Mouse (Mus musculus) bone marrow, adult 2 months (tissue): ENCODE measurements around the gene Pln.

Experiments used
- CTCF ChIP-seq: fragments of 200-500 bp; IDR thresholded peaks from 2 replicates; pipeline ENCODE4 v1.5.1; 2011; ENCODE audit warnings: low read length, control low read depth; ENCODE audit not compliant: control insufficient read depth, insufficient read depth
- POLR2A ChIP-seq: fragments of 200-500 bp; IDR thresholded peaks from 2 replicates; pipeline ENCODE4 v1.6.1; 2011; ENCODE audit warnings: low read depth, mild to moderate bottlenecking, control low read depth, low read length, borderline replicate concordance; ENCODE audit not compliant: control insufficient read depth

DNA sequence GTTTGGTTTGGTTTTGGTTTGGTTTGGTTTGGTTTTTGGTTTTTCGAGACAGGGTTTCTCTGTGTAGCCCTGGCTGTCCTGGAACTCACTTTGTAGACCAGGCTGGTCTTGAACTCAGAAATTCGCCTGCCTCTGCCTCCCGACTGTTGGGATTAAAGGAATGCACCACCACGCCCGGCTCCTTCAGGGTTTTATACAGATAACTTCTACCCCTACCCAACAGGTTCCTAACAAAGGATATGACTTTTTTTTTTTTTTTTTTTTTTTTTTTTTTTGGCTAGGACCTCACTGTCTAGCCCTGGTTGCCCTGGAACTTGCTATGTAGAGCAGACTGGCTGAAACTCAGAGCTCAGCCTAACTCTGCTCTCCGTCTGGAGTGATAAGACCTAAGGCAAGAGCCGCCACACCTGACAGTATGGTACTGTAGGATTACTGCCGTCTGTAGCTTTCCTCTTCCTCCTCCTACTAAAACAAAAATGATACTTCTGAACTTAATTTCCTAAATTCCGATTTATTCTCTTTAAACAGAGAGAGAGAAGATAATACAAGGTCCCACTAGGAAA is 4.8 kb downstream of the Pln start:
- TF ChIP-seq POLR2A = no peak
- no peak for TF ChIP-seq CTCF
